Comparison of ENCODE assay signal across 21 mouse cellular contexts in genomic region chr3:65151808-65152207, GRCm38 (mm10). TPM values are rescaled to one million over a fixed set of nuclear protein-coding genes. Genes with fewer than 3 reads are reported as not detected.
"Had no signal": no experiment of that assay in that cellular context is flagged by ENCODE, and none has a peak within 500 bp of the region (broad histone marks: within the 10 kb centered on the region; RNA-seq: fewer than 3 reads in every experiment).

No protein-coding gene starts in this region.

- H3K4me3 ChIP-seq: midbrain, embryonic 10.5 days; midbrain, embryonic 12.5 days; myocyte; neural tube, embryonic 13.5 days; neural tube, embryonic 15.5 days had no signal

- H3K36me3 ChIP-seq: midbrain, embryonic 10.5 days; midbrain, embryonic 12.5 days; neural tube, embryonic 13.5 days; neural tube, embryonic 15.5 days had no signal

- H3K9me3 ChIP-seq: midbrain, embryonic 10.5 days; midbrain, embryonic 12.5 days; neural tube, embryonic 13.5 days; neural tube, embryonic 15.5 days had no signal

- ATAC-seq: liver, postnatal 0 days; midbrain, embryonic 16.5 days had no signal

- H3K27ac ChIP-seq: midbrain, embryonic 10.5 days; midbrain, embryonic 12.5 days; neural tube, embryonic 13.5 days; neural tube, embryonic 15.5 days had no signal

- H3K9ac ChIP-seq: liver, postnatal 0 days; lung, embryonic 14.5 days; midbrain, embryonic 12.5 days; neural tube, embryonic 13.5 days; neural tube, embryonic 15.5 days had no signal

- H3K4me2 ChIP-seq: lung, embryonic 14.5 days; midbrain, embryonic 12.5 days; neural tube, embryonic 13.5 days; neural tube, embryonic 15.5 days had no signal

- H3K4me1 ChIP-seq: midbrain, embryonic 10.5 days; midbrain, embryonic 12.5 days; neural tube, embryonic 13.5 days; neural tube, embryonic 15.5 days had no signal

- DNase-seq: liver, postnatal 0 days; lung, embryonic 14.5 days; lung, postnatal 10 days; lung, postnatal 4 days; midbrain, embryonic 14.5 days; retina, postnatal 1 day; right cerebral cortex, adult 18-20 months; right cerebral cortex, postnatal 25 days; right cerebral cortex, postnatal 4 days; spleen, adult 18-20 months; thymus, adult 18-20 months; thymus, postnatal 14 days; thymus, postnatal 36 days had no signal

- H3K27me3 ChIP-seq: midbrain, embryonic 12.5 days; neural tube, embryonic 13.5 days; neural tube, embryonic 15.5 days had no signal

RNA-seq across cellular contexts. Expression of gene Kcnab1, which starts 42.6 kb away (rescaled TPM):
- total RNA-seq: megakaryocyte, adult 5-6 weeks; megakaryocyte-erythroid progenitor cell, adult 5-6 weeks had no signal
